Mouse (Mus musculus) olfactory bulb, adult 2 months (tissue): ENCODE data around the gene Notch3.

Source experiments
- CTCF ChIP-seq: fragments of 200-500 bp; IDR thresholded peaks from 2 replicates; pipeline ENCODE4 v1.5.1; 2012; ENCODE audit warnings: low read depth, mild to moderate bottlenecking, low read length, moderate library complexity; ENCODE audit not compliant: insufficient read depth
- POLR2A ChIP-seq: fragments of 200-500 bp; IDR thresholded peaks from 2 replicates; pipeline ENCODE4 v1.6.1; 2012; ENCODE audit warnings: mild to moderate bottlenecking, low read depth, low read length, moderate library complexity; ENCODE audit not compliant: insufficient read depth

DNA sequence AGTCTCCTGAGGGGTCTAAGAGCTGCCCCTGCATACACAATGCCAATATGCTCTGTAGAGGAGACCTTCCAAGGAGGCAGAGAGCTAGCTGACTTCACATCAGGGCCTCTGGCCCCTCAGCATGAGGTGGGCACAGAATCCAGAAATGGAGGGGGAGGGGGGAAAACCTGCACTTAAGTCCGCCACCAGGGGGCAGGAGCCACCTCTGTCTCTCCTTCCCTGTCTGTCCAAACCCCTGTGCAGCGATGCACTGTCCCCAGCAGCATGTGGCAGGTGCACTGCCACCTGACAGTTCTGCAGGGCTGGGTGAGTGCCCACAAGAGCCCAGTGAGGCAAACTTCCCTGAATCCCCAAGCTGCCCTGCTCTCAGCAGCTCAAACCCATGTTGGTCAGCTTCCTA, 91.5 kb downstream of the Notch3 start:
- TF ChIP-seq CTCF, result peak; percentile 67; the same call in 1 of the 2 replicates
- TF ChIP-seq POLR2A, result no peak
